Mouse (Mus musculus) myocyte (in vitro differentiated cells): ENCODE results near the gene Dock2. TPM values are rescaled to one million over a fixed set of nuclear protein-coding genes. Genes with fewer than 3 reads are reported as not detected.
"Not testable (repeated sequence)": the region's sequence is repeated elsewhere in the genome, so short reads cannot be mapped to it uniquely, and the experiment has no call there.

ENCODE experiments used
- H3K27me3 ChIP-seq: one replicate; pipeline ENCODE4 v1.6.1; 2011; ENCODE audit not compliant: control insufficient read depth, insufficient read depth, insufficient read length
- H3K36me3 ChIP-seq: one replicate; pipeline ENCODE4 v1.6.1; 2011; ENCODE audit not compliant: control insufficient read depth, insufficient read depth
- H3K4me2 ChIP-seq: one replicate; pipeline ENCODE4 v1.6.1; 2011; ENCODE audit warnings: low read depth, control low read depth
- H3K4me3 ChIP-seq: one replicate; pipeline ENCODE4 v1.5.1; 2011; ENCODE audit warnings: mild to moderate bottlenecking, control low read depth, moderate library complexity
- H3K79me2 ChIP-seq: one replicate; pipeline ENCODE4 v1.6.1; 2011; ENCODE audit not compliant: control insufficient read depth, insufficient read depth
- H3ac ChIP-seq: one replicate; pipeline ENCODE4 v1.6.1; 2011; ENCODE audit not compliant: control insufficient read depth, insufficient read length
- CEBPB ChIP-seq: IDR thresholded peaks from 2 replicates; pipeline ENCODE4 v1.6.1; 2011; ENCODE audit warnings: mild to moderate bottlenecking, moderate library complexity; ENCODE audit not compliant: poor library complexity, insufficient read depth, severe bottlenecking
- E2F4 ChIP-seq: IDR thresholded peaks from one replicate; pipeline ENCODE4 v1.6.1; 2011; ENCODE audit warnings: mild to moderate bottlenecking, control low read depth, moderate library complexity; ENCODE audit not compliant: insufficient read depth
- MAX ChIP-seq: IDR thresholded peaks from one replicate; pipeline ENCODE4 v1.6.1; 2011; ENCODE audit warnings: low read depth, mild to moderate bottlenecking, control low read depth
- MYOD1 ChIP-seq, 3 experiments: IDR thresholded peaks; one replicate each; pipeline ENCODE4 v1.6.1; 2011; ENCODE audit warnings: control low read depth in 2 of 3, low read depth in 2 of 3, mild to moderate bottlenecking in 2 of 3, moderate library complexity in 1 of 3; ENCODE audit not compliant: insufficient read length in 2 of 3, control insufficient read depth in 1 of 3
- MYOG ChIP-seq, 3 experiments: IDR thresholded peaks; one replicate each; pipeline ENCODE4 v1.6.1; 2011; ENCODE audit warnings: control low read depth in 2 of 3, low read depth in 2 of 3, mild to moderate bottlenecking in 2 of 3; ENCODE audit not compliant: insufficient read length in 2 of 3, control insufficient read depth in 1 of 3, insufficient read depth in 1 of 3
- POLR2A ChIP-seq: IDR thresholded peaks from one replicate; pipeline ENCODE4 v1.6.1; 2011; ENCODE audit warnings: low read depth, mild to moderate bottlenecking, control low read depth, moderate library complexity; ENCODE audit not compliant: insufficient read length
- POLR2AphosphoS2 ChIP-seq: IDR thresholded peaks from one replicate; pipeline ENCODE4 v1.6.1; 2011; ENCODE audit warnings: low read depth, control low read depth; ENCODE audit not compliant: insufficient read length
- REST ChIP-seq: IDR thresholded peaks from one replicate; pipeline ENCODE4 v1.6.1; 2011; ENCODE audit warnings: mild to moderate bottlenecking, control low read depth, moderate library complexity; ENCODE audit not compliant: insufficient read depth, insufficient read length
- SRF ChIP-seq: IDR thresholded peaks from one replicate; pipeline ENCODE4 v1.6.1; 2011; ENCODE audit warnings: low read depth; ENCODE audit not compliant: control insufficient read depth, insufficient read length
- TCF12 ChIP-seq: IDR thresholded peaks from one replicate; pipeline ENCODE4 v1.6.1; 2011; ENCODE audit warnings: mild to moderate bottlenecking, control low read depth; ENCODE audit not compliant: poor library complexity, insufficient read depth, severe bottlenecking
- TCF3 ChIP-seq: IDR thresholded peaks from one replicate; pipeline ENCODE4 v1.6.1; 2011; ENCODE audit warnings: low read depth, control low read depth; ENCODE audit not compliant: insufficient read length
- USF1 ChIP-seq: IDR thresholded peaks from one replicate; pipeline ENCODE4 v1.6.1; 2011; ENCODE audit warnings: low read depth, mild to moderate bottlenecking, control low read depth, moderate library complexity
- polyA plus RNA-seq: library from polyadenylated mRNA; unstranded; fragments of >200 nt; fragmentation: generic; extraction: Trizol; gene quantifications from one replicate; pipeline ENCODE4 v1.2.1, GENCODE M21; 2012; ENCODE audit warnings: missing spikeins

Dock2 gene
- polyA plus RNA-seq, 1 experiment = not detected

DNA sequence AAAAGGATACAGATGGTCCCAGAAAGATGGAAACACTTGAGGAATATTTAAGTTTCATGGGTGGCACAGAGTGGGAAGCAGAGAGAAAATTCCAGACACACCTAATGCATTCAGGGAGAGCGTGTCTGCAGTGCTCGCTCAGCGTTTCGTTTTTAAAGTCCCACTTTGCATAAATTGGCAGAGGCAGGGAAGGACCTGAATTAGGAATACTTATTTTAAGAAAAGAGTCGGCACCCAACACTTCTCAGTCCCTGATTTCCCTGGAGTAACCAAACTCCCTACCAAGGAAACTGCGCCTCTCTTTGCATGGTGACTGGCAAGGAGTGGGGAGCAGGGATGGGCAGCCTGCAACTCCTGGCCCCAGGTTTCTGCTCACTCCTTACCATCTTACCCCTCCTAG is 546.8 kb downstream of the Dock2 start:
- Histone ChIP-seq H3K27me3 (no peaks in the 10 kb centered on the region), H3ac (no peak overlapping the region), H3K4me3 (no peak overlapping the region), H3K36me3 (no peaks in the 10 kb centered on the region), H3K79me2 (no peaks in the 10 kb centered on the region), H3K4me2 (no peak overlapping the region)
- TF ChIP-seq REST (no peak), TCF12 (no peak), MAX (no peak), USF1 (no peak), E2F4 (no peak), CEBPB (no peak), POLR2A (no peak), MYOG (IDR thresholded peaks at IDR 0.05; ENCODE audit: control insufficient read depth in 1 of 3, insufficient read depth in 1 of 3, insufficient read length in 2 of 3, low read depth in 2 of 3) (no peak), POLR2AphosphoS2 (no peak), TCF3 (no peak), MYOD1 (IDR thresholded peaks at IDR 0.05; ENCODE audit: control insufficient read depth in 1 of 3, insufficient read length in 2 of 3, low read depth in 2 of 3) (no peak), SRF (no peak)

DNA sequence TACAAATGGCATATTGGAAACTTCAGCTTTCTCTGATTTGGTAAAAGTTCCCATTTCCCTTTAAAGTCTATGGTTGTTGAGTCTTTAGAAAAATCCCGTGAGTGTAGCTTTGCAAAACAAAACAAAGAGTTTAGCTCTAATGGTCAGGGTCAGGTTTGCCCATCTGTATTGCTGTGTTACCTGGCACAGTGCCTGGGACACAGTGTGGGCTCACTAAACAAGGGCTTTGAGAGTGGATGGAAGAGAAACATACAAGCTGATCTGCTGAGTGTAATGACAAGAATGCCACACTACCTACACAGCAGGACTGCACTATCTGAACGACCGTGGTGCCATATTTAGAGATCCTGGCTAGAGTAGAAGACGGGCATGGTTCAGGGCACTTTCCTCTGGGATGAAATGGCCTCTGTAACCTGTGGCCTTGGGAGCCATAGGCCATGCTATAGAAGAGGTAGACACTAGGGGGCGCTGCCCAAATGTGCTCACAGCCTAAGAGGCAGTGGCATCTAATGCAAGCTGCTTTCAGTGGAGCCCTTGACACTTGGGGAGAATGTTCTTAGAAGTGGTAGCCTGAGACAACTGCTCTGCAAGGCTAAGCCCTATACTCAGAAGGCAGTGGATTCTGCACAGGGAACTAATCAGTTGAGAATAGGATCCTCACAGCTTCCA is 547.5 kb downstream of the Dock2 start:
- Histone ChIP-seq H3ac (no peak overlapping the region), H3K79me2 (no peaks in the 10 kb centered on the region), H3K4me2 (no peak overlapping the region), H3K4me3 (no peak overlapping the region), H3K36me3 (no peaks in the 10 kb centered on the region), H3K27me3 (no peaks in the 10 kb centered on the region)
- TF ChIP-seq MAX (no peak), TCF3 (no peak), POLR2A (no peak), USF1 (no peak), CEBPB (no peak), TCF12 (no peak), REST (no peak), E2F4 (no peak), MYOD1 (IDR thresholded peaks at IDR 0.05; ENCODE audit: control insufficient read depth in 1 of 3, insufficient read length in 2 of 3, low read depth in 2 of 3) (no peak), SRF (no peak), MYOG (IDR thresholded peaks at IDR 0.05; ENCODE audit: control insufficient read depth in 1 of 3, insufficient read depth in 1 of 3, insufficient read length in 2 of 3, low read depth in 2 of 3) (no peak), POLR2AphosphoS2 (no peak)

DNA sequence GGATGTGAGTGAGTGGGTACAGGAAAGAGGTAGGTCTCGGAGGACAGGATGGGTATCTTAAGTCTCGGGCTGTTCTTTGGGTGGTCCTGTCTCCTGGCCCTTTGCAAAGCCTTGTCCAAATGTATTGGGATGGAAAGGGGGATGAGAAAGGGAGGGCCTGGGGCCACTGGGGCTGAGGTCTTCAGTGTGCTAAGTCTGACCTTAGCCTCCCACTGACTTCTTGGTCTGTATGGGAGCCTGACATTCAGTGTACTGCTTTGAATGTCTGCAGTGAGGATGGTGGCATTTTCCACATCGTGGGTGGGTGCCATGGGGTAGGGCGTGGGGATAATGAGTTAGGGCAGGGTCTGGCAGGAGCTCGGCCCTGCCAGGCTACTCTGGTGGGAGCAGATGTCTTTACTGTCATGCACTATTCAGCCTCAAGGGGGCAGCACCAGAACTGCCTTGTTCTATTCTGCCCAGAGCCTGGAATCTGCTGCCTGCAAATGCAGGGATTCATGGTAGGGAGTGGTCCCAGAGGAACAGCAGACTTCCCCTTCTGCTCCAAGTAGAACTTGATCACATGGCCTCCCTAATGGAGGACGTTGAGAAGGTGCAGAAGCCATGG is 554.8 kb downstream of the Dock2 start:
- Histone ChIP-seq H3K4me3 (no peak overlapping the region), H3K27me3 (no peaks in the 10 kb centered on the region), H3ac (no peak overlapping the region), H3K4me2 (no peak overlapping the region), H3K36me3 (no peaks in the 10 kb centered on the region), H3K79me2 (no peaks in the 10 kb centered on the region)
- no peak for TF ChIP-seq CEBPB
- no peak for TF ChIP-seq MYOD1 (IDR thresholded peaks at IDR 0.05; ENCODE audit: control insufficient read depth in 1 of 3, insufficient read length in 2 of 3, low read depth in 2 of 3)
- no peak for TF ChIP-seq TCF12
- no peak for TF ChIP-seq USF1
- no peak for TF ChIP-seq MYOG (IDR thresholded peaks at IDR 0.05; ENCODE audit: control insufficient read depth in 1 of 3, insufficient read depth in 1 of 3, insufficient read length in 2 of 3, low read depth in 2 of 3)

DNA sequence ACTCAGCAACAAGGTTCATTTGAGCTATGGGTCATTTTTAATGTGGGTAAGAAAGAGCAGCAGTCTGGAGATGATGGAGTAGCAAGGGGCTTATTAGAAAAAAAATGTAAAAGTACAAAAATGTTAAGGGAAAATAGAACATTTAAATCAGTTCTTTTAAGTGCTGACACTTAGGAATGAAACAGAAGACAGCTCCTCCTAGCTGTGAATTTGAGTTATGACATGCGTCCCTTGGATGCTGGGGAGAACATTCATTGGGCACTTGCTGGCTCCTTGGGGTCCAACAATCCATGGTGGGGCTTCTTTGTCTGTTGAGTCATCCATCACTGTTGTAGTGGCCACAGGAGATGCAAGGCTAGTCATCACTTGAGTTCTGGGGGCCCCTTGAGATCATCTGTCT is 556.5 kb downstream of the Dock2 start:
- TF ChIP-seq MAX = no peak
- TF ChIP-seq POLR2A = no peak
- TF ChIP-seq E2F4 = no peak
- TF ChIP-seq CEBPB = no peak
- TF ChIP-seq SRF = no peak
- no peak for TF ChIP-seq TCF3
- no peak for TF ChIP-seq REST
- no peak for TF ChIP-seq MYOG (IDR thresholded peaks at IDR 0.05; ENCODE audit: control insufficient read depth in 1 of 3, insufficient read depth in 1 of 3, insufficient read length in 2 of 3, low read depth in 2 of 3)
- no peak for TF ChIP-seq TCF12
- no peak for TF ChIP-seq USF1
- TF ChIP-seq POLR2AphosphoS2 = no peak
- TF ChIP-seq MYOD1 (IDR thresholded peaks at IDR 0.05; ENCODE audit: control insufficient read depth in 1 of 3, insufficient read length in 2 of 3, low read depth in 2 of 3) = no peak
- no peak overlapping the region for H3K4me3 ChIP-seq
- H3K79me2 ChIP-seq = no peaks in the 10 kb centered on the region
- no peaks in the 10 kb centered on the region for H3K27me3 ChIP-seq
- no peaks in the 10 kb centered on the region for H3K36me3 ChIP-seq
- no peak overlapping the region for H3ac ChIP-seq
- no peak overlapping the region for H3K4me2 ChIP-seq

DNA sequence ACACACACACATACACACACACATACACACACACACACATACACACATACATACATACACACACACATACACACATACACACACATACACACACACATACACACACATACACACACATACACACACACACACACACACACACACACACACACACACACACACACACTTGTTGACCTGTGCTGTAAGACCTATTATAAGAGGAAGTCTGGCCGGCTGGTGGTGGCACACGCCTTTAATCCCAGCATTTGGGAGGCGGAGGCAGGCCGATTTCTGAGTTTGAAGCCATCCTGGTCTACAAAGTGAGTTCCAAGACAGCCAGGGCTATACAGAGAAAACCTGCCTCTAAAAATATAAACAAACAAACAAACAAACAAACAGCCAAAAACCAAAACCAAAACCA is 563.1 kb downstream of the Dock2 start:
- H3K4me2 ChIP-seq, H3K79me2 ChIP-seq, H3K4me3 ChIP-seq, H3K36me3 ChIP-seq, H3K27me3 ChIP-seq, H3ac ChIP-seq: not testable (repeated sequence)
